Mouse (Mus musculus): ENCODE measurements around the gene Ly6g6e. TPM values are rescaled to one million over a fixed set of nuclear protein-coding genes. Genes with fewer than 3 reads are reported as not detected.
"Not testable (repeated sequence)": the region's sequence is repeated elsewhere in the genome, so short reads cannot be mapped to it uniquely, and the experiment has no call there.

Ly6g6e gene
- polyA plus RNA-seq, 1 experiment from 2014 or later: 12.3 TPM

GRCm38 (mm10) chr17:35123287-35123686, 46.6 kb downstream of the Ly6g6e start:
- H3K27ac ChIP-seq (ENCODE audit: low read length); H3K9ac ChIP-seq (replicated peaks; ENCODE audit: low read depth, low read length); H3K4me3 ChIP-seq (replicated peaks; ENCODE audit: low read length); H3K4me2 ChIP-seq (ENCODE audit: low read length); H3K36me3 ChIP-seq (ENCODE audit: control insufficient read depth, insufficient read depth); H3K27me3 ChIP-seq (replicated peaks; ENCODE audit: control insufficient read depth, insufficient read depth, low read length); H3K9me3 ChIP-seq (ENCODE audit: control insufficient read depth, low read length); ATAC-seq: not testable (repeated sequence)
- H3K4me1 ChIP-seq (replicated peaks; ENCODE audit: control insufficient read depth, insufficient read depth, low read length): peaks cover 42% of the 10 kb centered on the region
- WGBS: 94% methylated on average over 9 of the region's 9 CpGs

- H3K4me2 ChIP-seq (ENCODE audit: low read length); H3K9ac ChIP-seq (replicated peaks; ENCODE audit: low read depth, low read length); H3K36me3 ChIP-seq (ENCODE audit: control insufficient read depth, insufficient read depth); ATAC-seq; H3K9me3 ChIP-seq (ENCODE audit: control insufficient read depth, low read length); H3K27me3 ChIP-seq (replicated peaks; ENCODE audit: control insufficient read depth, insufficient read depth, low read length); H3K4me3 ChIP-seq (replicated peaks; ENCODE audit: low read length); H3K27ac ChIP-seq (ENCODE audit: low read length): not testable (repeated sequence)
- WGBS: 93% methylated on average over 12 of the region's 12 CpGs
- peaks cover 42% of the 10 kb centered on the region for H3K4me1 ChIP-seq (replicated peaks; ENCODE audit: control insufficient read depth, insufficient read depth, low read length)
Measured at GRCm38 (mm10) chr17:35124261-35124896, 47.7 kb downstream of the Ly6g6e start.

- Histone ChIP-seq H3K36me3 (ENCODE audit: control insufficient read depth, insufficient read depth) (peaks cover 5% of the 10 kb centered on the region; the same call in 1 of the 2 replicates), H3K4me1 (replicated peaks; ENCODE audit: control insufficient read depth, insufficient read depth, low read length) (peaks cover 36% of the 10 kb centered on the region), H3K27me3 (replicated peaks; ENCODE audit: control insufficient read depth, insufficient read depth, low read length) (no peaks in the 10 kb centered on the region), H3K4me2 (ENCODE audit: low read length) (no peak overlapping the region), H3K9ac (replicated peaks; ENCODE audit: low read depth, low read length) (no peak overlapping the region), H3K4me3 (replicated peaks; ENCODE audit: low read length) (no peak overlapping the region), H3K9me3 (ENCODE audit: control insufficient read depth, low read length) (no peaks in the 10 kb centered on the region), H3K27ac (ENCODE audit: low read length) (no peak overlapping the region)
- 100% methylated on average over 1 of the region's 1 CpGs for WGBS
- ATAC-seq: no peak
Measured at GRCm38 (mm10) chr17:35125081-35125480, 48.4 kb downstream of the Ly6g6e start.

GRCm38 (mm10) chr17:35125578-35125977, 48.9 kb downstream of the Ly6g6e start:
- peaks cover 5% of the 10 kb centered on the region; the same call in 1 of the 2 replicates for H3K36me3 ChIP-seq (ENCODE audit: control insufficient read depth, insufficient read depth)
- peaks cover 31% of the 10 kb centered on the region for H3K4me1 ChIP-seq (replicated peaks; ENCODE audit: control insufficient read depth, insufficient read depth, low read length)
- no peaks in the 10 kb centered on the region for H3K27me3 ChIP-seq (replicated peaks; ENCODE audit: control insufficient read depth, insufficient read depth, low read length)
- 36% methylated on average over 6 of the region's 6 CpGs for WGBS
- peak overlapping the region; percentile 83 for H3K9ac ChIP-seq (replicated peaks; ENCODE audit: low read depth, low read length)
- peak overlapping the region; percentile 75 for H3K4me2 ChIP-seq (ENCODE audit: low read length)
- peak overlapping the region; percentile 73 for H3K4me3 ChIP-seq (replicated peaks; ENCODE audit: low read length)
- no peaks in the 10 kb centered on the region for H3K9me3 ChIP-seq (ENCODE audit: control insufficient read depth, low read length)
- no peak overlapping the region for H3K27ac ChIP-seq (ENCODE audit: low read length)
- no peak for ATAC-seq

- Histone ChIP-seq H3K27me3 (replicated peaks; ENCODE audit: control insufficient read depth, insufficient read depth, low read length) (no peaks in the 10 kb centered on the region), H3K36me3 (ENCODE audit: control insufficient read depth, insufficient read depth) (peaks cover 5% of the 10 kb centered on the region; the same call in 1 of the 2 replicates), H3K4me2 (ENCODE audit: low read length) (peak within 1 kb of the TSS; percentile 75), H3K4me3 (replicated peaks; ENCODE audit: low read length) (peak within 1 kb of the TSS; percentile 73), H3K9me3 (ENCODE audit: control insufficient read depth, low read length) (no peaks in the 10 kb centered on the region), H3K27ac (ENCODE audit: low read length) (peak within 1 kb of the TSS; percentile 67), H3K9ac (replicated peaks; ENCODE audit: low read depth, low read length) (peak within 1 kb of the TSS; percentile 83), H3K4me1 (replicated peaks; ENCODE audit: control insufficient read depth, insufficient read depth, low read length) (peaks cover 30% of the 10 kb centered on the region)
- WGBS: under 1% methylated on average over 36 of the region's 36 CpGs
- ATAC-seq: peak; percentile 32
Measured at GRCm38 (mm10) chr17:35126206-35126611, 49.5 kb downstream of the Ly6g6e start, which contains the start of gene D17H6S53E. D17H6S53E (plus strand) TSS chr17:35126373.

GRCm38 (mm10) chr17:35127017-35127416, 50.3 kb downstream of the Ly6g6e start:
- Histone ChIP-seq H3K9ac (replicated peaks; ENCODE audit: low read depth, low read length) (0 out of 2 replicates have a peak overlapping the region, but pooled peaks have one; percentile 83), H3K9me3 (ENCODE audit: control insufficient read depth, low read length) (no peaks in the 10 kb centered on the region), H3K27me3 (replicated peaks; ENCODE audit: control insufficient read depth, insufficient read depth, low read length) (no peaks in the 10 kb centered on the region), H3K4me2 (ENCODE audit: low read length) (peak overlapping the region; percentile 75), H3K4me3 (replicated peaks; ENCODE audit: low read length) (peak overlapping the region; percentile 73), H3K4me1 (replicated peaks; ENCODE audit: control insufficient read depth, insufficient read depth, low read length) (peaks cover 30% of the 10 kb centered on the region), H3K36me3 (ENCODE audit: control insufficient read depth, insufficient read depth) (peaks cover 5% of the 10 kb centered on the region; the same call in 1 of the 2 replicates), H3K27ac (ENCODE audit: low read length) (no peak overlapping the region)
- ATAC-seq: no peak
- WGBS: 78% methylated on average over 13 of the region's 13 CpGs

Other genes starting within 250 kb of the Ly6g6e start
- 33.4 and 50.4 TPM in 2 replicates for gene Stk19, start 240.0 kb upstream of the Ly6g6e start, polyA plus RNA-seq (2015; fragmentation: Nextera tagmentation; extraction: Ambion mirVana)
- gene Dxo, start 239.9 kb upstream of the Ly6g6e start, polyA plus RNA-seq (2015; fragmentation: Nextera tagmentation; extraction: Ambion mirVana): 64.8 and 75.6 TPM in 2 replicates
- 65.6 and 67.5 TPM in 2 replicates for gene Skiv2l, start 226.7 kb upstream of the Ly6g6e start, polyA plus RNA-seq (2015; fragmentation: Nextera tagmentation; extraction: Ambion mirVana)
- gene Nelfe, start 226.5 kb upstream of the Ly6g6e start, polyA plus RNA-seq (2015; fragmentation: Nextera tagmentation; extraction: Ambion mirVana): 87.5 and 97.7 TPM in 2 replicates
- 1.1 and 1.3 TPM in 2 replicates for gene Cfb, start 214.4 kb upstream of the Ly6g6e start, polyA plus RNA-seq (2015; fragmentation: Nextera tagmentation; extraction: Ambion mirVana)
- 7.1 and 8.0 TPM in 2 replicates for gene Zbtb12, start 197.4 kb upstream of the Ly6g6e start, polyA plus RNA-seq (2015; fragmentation: Nextera tagmentation; extraction: Ambion mirVana)
- 0.29 TPM in 1 of 2 replicates, not detected in the other for gene Gm20547, start 194.9 kb upstream of the Ly6g6e start, polyA plus RNA-seq (2015; fragmentation: Nextera tagmentation; extraction: Ambion mirVana)
- gene C2, start 178.6 kb upstream of the Ly6g6e start, polyA plus RNA-seq (2015; fragmentation: Nextera tagmentation; extraction: Ambion mirVana): 1.6 and 1.7 TPM in 2 replicates
- gene Ehmt2, start 178.4 kb upstream of the Ly6g6e start, polyA plus RNA-seq (2015; fragmentation: Nextera tagmentation; extraction: Ambion mirVana): 107 and 121 TPM in 2 replicates
- gene Slc44a4, start 162.4 kb upstream of the Ly6g6e start, polyA plus RNA-seq (2015; fragmentation: Nextera tagmentation; extraction: Ambion mirVana): 0.09 TPM in 1 of 2 replicates, not detected in the other
- 31.8 and 36.8 TPM in 2 replicates for gene Neu1, start 145.6 kb upstream of the Ly6g6e start, polyA plus RNA-seq (2015; fragmentation: Nextera tagmentation; extraction: Ambion mirVana)
- 0.14 TPM in 1 of 2 replicates, not detected in the other for gene Hspa1b, start 117.7 kb upstream of the Ly6g6e start, polyA plus RNA-seq (2015; fragmentation: Nextera tagmentation; extraction: Ambion mirVana)
- not detected in 2 replicates for gene Gm20481, start 107.0 kb upstream of the Ly6g6e start, polyA plus RNA-seq (2015; fragmentation: Nextera tagmentation; extraction: Ambion mirVana)
- 3.3 and 5.2 TPM in 2 replicates for gene Hspa1a, start 104.7 kb upstream of the Ly6g6e start, polyA plus RNA-seq (2015; fragmentation: Nextera tagmentation; extraction: Ambion mirVana)
- gene Hspa1l, start 104.2 kb upstream of the Ly6g6e start, polyA plus RNA-seq (2015; fragmentation: Nextera tagmentation; extraction: Ambion mirVana): 1.5 and 1.7 TPM in 2 replicates
- 119 and 121 TPM in 2 replicates for gene Lsm2, start 95.0 kb upstream of the Ly6g6e start, polyA plus RNA-seq (2015; fragmentation: Nextera tagmentation; extraction: Ambion mirVana)
- 81.7 and 85.2 TPM in 2 replicates for gene Vars, start 75.9 kb upstream of the Ly6g6e start, polyA plus RNA-seq (2015; fragmentation: Nextera tagmentation; extraction: Ambion mirVana)
- gene Vwa7, start 60.3 kb upstream of the Ly6g6e start, polyA plus RNA-seq (2015; fragmentation: Nextera tagmentation; extraction: Ambion mirVana): 0.12 and 0.14 TPM in 2 replicates
- 2.2 and 2.7 TPM in 2 replicates for gene Sapcd1, start 48.9 kb upstream of the Ly6g6e start, polyA plus RNA-seq (2015; fragmentation: Nextera tagmentation; extraction: Ambion mirVana)
- 3.1 and 3.4 TPM in 2 replicates for gene Msh5, start 30.2 kb upstream of the Ly6g6e start, polyA plus RNA-seq (2015; fragmentation: Nextera tagmentation; extraction: Ambion mirVana)
- gene Clic1, start 26.9 kb upstream of the Ly6g6e start, polyA plus RNA-seq (2015; fragmentation: Nextera tagmentation; extraction: Ambion mirVana): 79.3 and 85.5 TPM in 2 replicates
- gene Ddah2, start 17.9 kb upstream of the Ly6g6e start, polyA plus RNA-seq (2015; fragmentation: Nextera tagmentation; extraction: Ambion mirVana): 484 and 489 TPM in 2 replicates
- not detected in 2 replicates for gene Ly6g6c, start 11.5 kb upstream of the Ly6g6e start, polyA plus RNA-seq (2015; fragmentation: Nextera tagmentation; extraction: Ambion mirVana)
- gene Mpig6b, start 10.7 kb upstream of the Ly6g6e start, polyA plus RNA-seq (2015; fragmentation: Nextera tagmentation; extraction: Ambion mirVana): 0.24 TPM in 1 of 2 replicates, not detected in the other
- gene Ly6g6d, start 1.2 kb downstream of the Ly6g6e start, polyA plus RNA-seq (2015; fragmentation: Nextera tagmentation; extraction: Ambion mirVana): 1.2 and 1.6 TPM in 2 replicates
- not detected in 2 replicates for gene Ly6g6f, start 8.7 kb downstream of the Ly6g6e start, polyA plus RNA-seq (2015; fragmentation: Nextera tagmentation; extraction: Ambion mirVana)
- 93.1 and 109 TPM in 2 replicates for gene Abhd16a, start 12.4 kb downstream of the Ly6g6e start, polyA plus RNA-seq (2015; fragmentation: Nextera tagmentation; extraction: Ambion mirVana)
- not detected in 2 replicates for gene Ly6g5c, start 31.4 kb downstream of the Ly6g6e start, polyA plus RNA-seq (2015; fragmentation: Nextera tagmentation; extraction: Ambion mirVana)
- 0.62 and 1.3 TPM in 2 replicates for gene Ly6g5b, start 38.5 kb downstream of the Ly6g6e start, polyA plus RNA-seq (2015; fragmentation: Nextera tagmentation; extraction: Ambion mirVana)
- gene Gpank1, start 44.6 kb downstream of the Ly6g6e start, polyA plus RNA-seq (2015; fragmentation: Nextera tagmentation; extraction: Ambion mirVana): 29.6 and 29.8 TPM in 2 replicates
- 308 and 320 TPM in 2 replicates for gene Csnk2b, start 45.2 kb downstream of the Ly6g6e start, polyA plus RNA-seq (2015; fragmentation: Nextera tagmentation; extraction: Ambion mirVana)
- gene D17H6S53E, start 49.5 kb downstream of the Ly6g6e start, polyA plus RNA-seq (2015; fragmentation: Nextera tagmentation; extraction: Ambion mirVana): 6.1 and 8.6 TPM in 2 replicates
- gene Apom, start 55.1 kb downstream of the Ly6g6e start, polyA plus RNA-seq (2015; fragmentation: Nextera tagmentation; extraction: Ambion mirVana): 0.56 TPM in 1 of 2 replicates, not detected in the other
- gene Bag6, start 58.3 kb downstream of the Ly6g6e start, polyA plus RNA-seq (2015; fragmentation: Nextera tagmentation; extraction: Ambion mirVana): 85.4 and 86.7 TPM in 2 replicates
- gene Prrc2a, start 88.0 kb downstream of the Ly6g6e start, polyA plus RNA-seq (2015; fragmentation: Nextera tagmentation; extraction: Ambion mirVana): 156 and 195 TPM in 2 replicates
- gene Aif1, start 99.2 kb downstream of the Ly6g6e start, polyA plus RNA-seq (2015; fragmentation: Nextera tagmentation; extraction: Ambion mirVana): 5.9 and 8.0 TPM in 2 replicates
- 4.5 and 4.9 TPM in 2 replicates for gene Lst1, start 111.5 kb downstream of the Ly6g6e start, polyA plus RNA-seq (2015; fragmentation: Nextera tagmentation; extraction: Ambion mirVana)
- gene Ltb, start 117.5 kb downstream of the Ly6g6e start, polyA plus RNA-seq (2015; fragmentation: Nextera tagmentation; extraction: Ambion mirVana): 0.24 TPM in 1 of 2 replicates, not detected in the other
- not detected in 2 replicates for gene Tnf, start 125.1 kb downstream of the Ly6g6e start, polyA plus RNA-seq (2015; fragmentation: Nextera tagmentation; extraction: Ambion mirVana)
- gene Lta, start 128.4 kb downstream of the Ly6g6e start, polyA plus RNA-seq (2015; fragmentation: Nextera tagmentation; extraction: Ambion mirVana): 0.24 and 0.35 TPM in 2 replicates
- 0.62 TPM in 1 of 2 replicates, not detected in the other for gene Gm16181, start 143.9 kb downstream of the Ly6g6e start, polyA plus RNA-seq (2015; fragmentation: Nextera tagmentation; extraction: Ambion mirVana)
- 46.2 and 64.8 TPM in 2 replicates for gene Atp6v1g2, start 156.8 kb downstream of the Ly6g6e start, polyA plus RNA-seq (2015; fragmentation: Nextera tagmentation; extraction: Ambion mirVana)
- gene Nfkbil1, start 158.9 kb downstream of the Ly6g6e start, polyA plus RNA-seq (2015; fragmentation: Nextera tagmentation; extraction: Ambion mirVana): 9.5 and 10.7 TPM in 2 replicates
- gene Ddx39b, start 164.8 kb downstream of the Ly6g6e start, polyA plus RNA-seq (2015; fragmentation: Nextera tagmentation; extraction: Ambion mirVana): 466 and 471 TPM in 2 replicates
- 48.1 and 65.7 TPM in 2 replicates for gene H2-D1, start 185.8 kb downstream of the Ly6g6e start, polyA plus RNA-seq (2015; fragmentation: Nextera tagmentation; extraction: Ambion mirVana)
- 0.43 and 0.47 TPM in 2 replicates for gene H2-Q1, start 243.5 kb downstream of the Ly6g6e start, polyA plus RNA-seq (2015; fragmentation: Nextera tagmentation; extraction: Ambion mirVana)